Mouse (Mus musculus): Measurements from ENCODE around the gene Bak1. TPM values are rescaled to one million over a fixed set of nuclear protein-coding genes. Genes with fewer than 3 reads are reported as not detected.
A peak's percentile ranks its signal among the peaks of the same experiment; 100 is the strongest.

The Bak1 gene
- total and polyA plus RNA-seq, 3 experiments: 75.4 to 150 TPM; not detected in 1

- no peaks in the 10 kb centered on the region for H3K27me3 ChIP-seq (ENCODE audit: control insufficient read depth in 1 of 2, insufficient read depth in 2 of 2, low read length in 2 of 2)
- peak overlapping the region; percentile 90 for H3K9ac ChIP-seq (ENCODE audit: control insufficient read depth, low read depth, low read length, poor library complexity, severe bottlenecking)
- peaks cover 20% of the 10 kb centered on the region for H3K79me2 ChIP-seq (ENCODE audit: control insufficient read depth, insufficient read depth, low read length, poor library complexity)
- H3K9me3 ChIP-seq (replicated peaks; ENCODE audit: insufficient read depth, low read length): no peaks in the 10 kb centered on the region
- H3K27ac ChIP-seq (ENCODE audit: control insufficient read depth, low read depth, low read length): peak overlapping the region; percentile 74
- H3K4me1 ChIP-seq (ENCODE audit: control insufficient read depth in 1 of 2, insufficient read depth in 2 of 2, low read length in 2 of 2): peaks cover 7 to 21% of the 10 kb centered on the region in 2 experiments
- peak; percentile 91 for DNase-seq (ENCODE audit: low read depth, low spot score)
- H3K36me3 ChIP-seq (ENCODE audit: control insufficient read depth in 1 of 2, insufficient read depth in 2 of 2, low read length in 2 of 2): peaks cover 2 to 17% of the 10 kb centered on the region in 2 experiments; a peak in 3 of 4 replicates
- H3K4me3 ChIP-seq (ENCODE audit: control insufficient read depth in 1 of 2, insufficient read depth in 1 of 2, low read depth in 2 of 2, low read length in 2 of 2): peak overlapping the region; percentile 81 to 92
- no peak for TF ChIP-seq ELF1 (IDR thresholded peaks at IDR 0.05; ENCODE audit: low read depth, low read length)
- peak; percentile 84 for TF ChIP-seq TBP (IDR thresholded peaks at IDR 0.05; ENCODE audit: low read depth, low read length)
- TF ChIP-seq EP300 (IDR thresholded peaks at IDR 0.05; ENCODE audit: low read depth in 1 of 2, low read length in 2 of 2): 0 out of 4 replicates have a peak, but pooled peaks of 1 of the 2 experiments have one; percentile 4
- TF ChIP-seq TCF12 (IDR thresholded peaks at IDR 0.05; ENCODE audit: low read depth, low read length): peak; percentile 70; the same call in 1 of the 2 replicates
- no peak; the same call in 1 of the 2 replicates for TF ChIP-seq RAD21 (IDR thresholded peaks at IDR 0.05; ENCODE audit: low read depth, low read length)
- no peak for TF ChIP-seq E2F4 (IDR thresholded peaks at IDR 0.05; ENCODE audit: borderline replicate concordance, low read depth, low read length)
- no peak for TF ChIP-seq JUND (IDR thresholded peaks at IDR 0.05; ENCODE audit: low read depth, low read length)
- TF ChIP-seq CTCF (IDR thresholded peaks at IDR 0.05 in 2 of 3, conservative IDR thresholded peaks at IDR 0.05 in 1 of 3; ENCODE audit: control insufficient read depth in 1 of 3, insufficient read depth in 1 of 3, low read depth in 2 of 3, low read length in 3 of 3, poor library complexity in 1 of 3, severe bottlenecking in 1 of 3): peak; percentile 56 to 82 (median 81)
- no peak for TF ChIP-seq GABPA (IDR thresholded peaks at IDR 0.05; ENCODE audit: low read depth, low read length)
- TF ChIP-seq ZMIZ1 (IDR thresholded peaks at IDR 0.05; ENCODE audit: low read depth, low read length): peak; percentile 82
- peak; percentile 37 for TF ChIP-seq SMC3 (IDR thresholded peaks at IDR 0.05; ENCODE audit: low read depth, low read length)
- TF ChIP-seq TAL1 (IDR thresholded peaks at IDR 0.05; ENCODE audit: low read length): no peak
- peak; percentile 77 for TF ChIP-seq NELFE (IDR thresholded peaks at IDR 0.05; ENCODE audit: low read depth, low read length)
- TF ChIP-seq CHD1 (IDR thresholded peaks at IDR 0.05; ENCODE audit: low read depth, low read length): 0 out of 2 replicates have a peak, but pooled peaks have one; percentile 39
- peak; percentile 61 to 86; a peak in 3 of 4 replicates for TF ChIP-seq POLR2A (IDR thresholded peaks at IDR 0.05; ENCODE audit: control insufficient read depth in 1 of 2, insufficient read depth in 1 of 2, low read depth in 1 of 2, low read length in 2 of 2, poor library complexity in 1 of 2)
- peak; percentile 58; the same call in 1 of the 2 replicates for TF ChIP-seq MEF2A (IDR thresholded peaks at IDR 0.05; ENCODE audit: extremely low read depth, insufficient replicate concordance, low read depth, low read length, poor library complexity, severe bottlenecking)
- no peak for TF ChIP-seq MXI1 (IDR thresholded peaks at IDR 0.05; ENCODE audit: low read depth, low read length)
- TF ChIP-seq GATA1 (IDR thresholded peaks at IDR 0.05; ENCODE audit: low read depth, low read length): no peak
- peak; percentile 79 for TF ChIP-seq HCFC1 (IDR thresholded peaks at IDR 0.05; ENCODE audit: low read depth, low read length)
- no peak for TF ChIP-seq USF2 (IDR thresholded peaks at IDR 0.05; ENCODE audit: borderline replicate concordance in 1 of 2, insufficient read depth in 1 of 2, low read depth in 1 of 2, low read length in 2 of 2)
- TF ChIP-seq ETS1 (IDR thresholded peaks at IDR 0.05; ENCODE audit: low read depth, low read length): peak; percentile 52; the same call in 1 of the 2 replicates
- no peak for TF ChIP-seq MYB (IDR thresholded peaks at IDR 0.05; ENCODE audit: low read depth, low read length)
- peak; percentile 55 for TF ChIP-seq MAX (IDR thresholded peaks at IDR 0.05; ENCODE audit: low read length)
- peak; percentile 78 for TF ChIP-seq SIN3A (IDR thresholded peaks at IDR 0.05; ENCODE audit: low read length)
- TF ChIP-seq POLR2AphosphoS2 (IDR thresholded peaks at IDR 0.05; ENCODE audit: low read length): peak; percentile 63; the same call in 1 of the 2 replicates
- no peak for TF ChIP-seq NRF1 (IDR thresholded peaks at IDR 0.05; ENCODE audit: insufficient read depth, low read depth, low read length, poor library complexity, severe bottlenecking)
- 0 out of 2 replicates have a peak, but pooled peaks have one; percentile 21 for TF ChIP-seq USF1 (IDR thresholded peaks at IDR 0.05; ENCODE audit: low read depth, low read length)
These were observed 469 bp downstream of the Bak1 start for GRCm38 (mm10) chr17:27028284-27028795.

Data from MEL (cell line).